Mouse (Mus musculus) olfactory bulb, adult 2 months (tissue): ENCODE results near the gene Clstn3.
"Not testable (repeated sequence)": the region's sequence is repeated elsewhere in the genome, so short reads cannot be mapped to it uniquely, and the experiment has no call there.

ENCODE experiments used
- CTCF ChIP-seq: fragments of 200-500 bp; IDR thresholded peaks from 2 replicates; pipeline ENCODE4 v1.5.1; 2012; ENCODE audit warnings: low read depth, mild to moderate bottlenecking, low read length, moderate library complexity; ENCODE audit not compliant: insufficient read depth
- POLR2A ChIP-seq: fragments of 200-500 bp; IDR thresholded peaks from 2 replicates; pipeline ENCODE4 v1.6.1; 2012; ENCODE audit warnings: mild to moderate bottlenecking, low read depth, low read length, moderate library complexity; ENCODE audit not compliant: insufficient read depth

GRCm38 (mm10) chr6:124425042-124425441 is 39.6 kb downstream of the Clstn3 start:
- TF ChIP-seq CTCF, POLR2A: not testable (repeated sequence)
